Mouse (Mus musculus) forebrain, postnatal 0 days (tissue): ENCODE results near the gene Galnt2. TPM values are rescaled to one million over a fixed set of nuclear protein-coding genes. Genes with fewer than 3 reads are reported as not detected.

Source experiments
- ATAC-seq: fragments of 200-750 bp; cut with Nextera tagmentation; 2 replicates; pipeline ENCODE4 v1.8.0; 2017; ENCODE audit warnings: mild to moderate bottlenecking, moderate library complexity
- DNase-seq: peaks from one replicate; pipeline ENCODE4 v3.0.0-alpha.2; 2015
- H3K27ac ChIP-seq: fragments of 300-500 bp; sonication (generic); 2 replicates; pipeline ENCODE4 v1.5.1; 2014; ENCODE audit warnings: low read depth, mild to moderate bottlenecking, antibody characterized with exemption, low read length, moderate library complexity, mixed read lengths
- H3K27me3 ChIP-seq: fragments of 300-500 bp; sonication (generic); 2 replicates; pipeline ENCODE4 v1.6.1; 2014; ENCODE audit warnings: mild to moderate bottlenecking, low read length, mixed read lengths; ENCODE audit not compliant: insufficient read depth
- H3K36me3 ChIP-seq: fragments of 300-500 bp; sonication (generic); 2 replicates; pipeline ENCODE4 v1.6.1; 2014; ENCODE audit warnings: mild to moderate bottlenecking, moderate library complexity; ENCODE audit not compliant: insufficient read depth
- H3K4me1 ChIP-seq: fragments of 300-500 bp; sonication (generic); 2 replicates; pipeline ENCODE4 v1.6.1; 2014; ENCODE audit warnings: antibody characterized with exemption; ENCODE audit not compliant: insufficient read depth
- H3K4me2 ChIP-seq: fragments of 300-500 bp; sonication (generic); 2 replicates; pipeline ENCODE4 v1.6.1; 2014; ENCODE audit warnings: low read depth, mild to moderate bottlenecking, moderate library complexity
- H3K4me3 ChIP-seq: fragments of 300-500 bp; sonication (generic); 2 replicates; pipeline ENCODE4 v1.5.1; 2014; ENCODE audit warnings: low read depth, low read length, mixed read lengths
- H3K9ac ChIP-seq: fragments of 300-500 bp; sonication (generic); 2 replicates; pipeline ENCODE4 v1.6.1; 2014; ENCODE audit warnings: mild to moderate bottlenecking
- H3K9me3 ChIP-seq: fragments of 300-500 bp; sonication (generic); 2 replicates; pipeline ENCODE4 v1.6.1; 2016; ENCODE audit warnings: low read length
- CTCF ChIP-seq: sonication (generic); IDR thresholded peaks from 2 replicates; pipeline ENCODE4 v1.5.1; 2016; ENCODE audit warnings: antibody characterized with exemption, control low read depth, low read depth
- WGBS: fragments of 180-500 bp; shearing (Covaris S2); extraction: QIAGEN DNeasy Blood & Tissue Kit; methylation state at CpG from one replicate; pipeline ENCODE4 v1.1.7; 2014; 5-methylcytosine and 5-hydroxymethylcytosine counted together
- polyA plus RNA-seq: library from polyadenylated mRNA; unstranded; fragments of >200 nt; fragmentation: Nextera tagmentation; extraction: Ambion mirVana; gene quantifications from 2 replicates; pipeline ENCODE4 v1.2.1, GENCODE M21; 2015
- total RNA-seq: library from RNA; depleted of rRNA; stranded (reverse); fragments of >200 nt; gene quantifications from 2 replicates; pipeline ENCODE4 v1.2.3, GENCODE M21; 2014

Galnt2 gene
- total and polyA plus RNA-seq, 2 experiments from 2014 or later = 55.5 to 63.1 TPM

DNA sequence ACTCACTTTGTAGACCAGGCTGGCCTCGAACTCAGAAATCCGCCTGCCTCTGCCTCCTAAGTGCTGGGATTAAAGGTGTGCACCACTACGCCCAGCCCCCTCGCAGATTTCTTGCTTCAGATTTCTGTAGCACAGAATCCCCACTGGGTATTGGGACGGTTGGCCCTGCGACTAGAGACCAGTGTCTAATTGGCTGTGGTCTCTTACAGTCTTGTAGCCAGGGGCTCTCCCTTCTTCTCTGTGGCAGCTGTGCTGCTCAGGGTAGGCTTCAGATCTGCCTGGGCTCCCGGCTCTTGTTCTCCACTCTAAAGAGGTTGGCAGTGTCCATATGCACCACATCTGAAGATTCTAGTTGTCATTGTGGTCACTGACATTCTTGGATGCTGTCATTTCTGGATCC lies 28.7 kb downstream of the Galnt2 start:
- no peak overlapping the region for H3K27ac ChIP-seq
- TF ChIP-seq CTCF = no peak
- WGBS = 71% methylated on average over 7 of the region's 7 CpGs
- H3K27me3 ChIP-seq = no peaks in the 10 kb centered on the region
- DNase-seq (no peak), ATAC-seq (no peak)
- no peaks in the 10 kb centered on the region for H3K36me3 ChIP-seq
- peaks cover 15% of the 10 kb centered on the region for H3K4me1 ChIP-seq
- no peak overlapping the region for H3K4me3 ChIP-seq
- no peak overlapping the region for H3K4me2 ChIP-seq
- no peaks in the 10 kb centered on the region for H3K9me3 ChIP-seq
- no peak overlapping the region for H3K9ac ChIP-seq

DNA sequence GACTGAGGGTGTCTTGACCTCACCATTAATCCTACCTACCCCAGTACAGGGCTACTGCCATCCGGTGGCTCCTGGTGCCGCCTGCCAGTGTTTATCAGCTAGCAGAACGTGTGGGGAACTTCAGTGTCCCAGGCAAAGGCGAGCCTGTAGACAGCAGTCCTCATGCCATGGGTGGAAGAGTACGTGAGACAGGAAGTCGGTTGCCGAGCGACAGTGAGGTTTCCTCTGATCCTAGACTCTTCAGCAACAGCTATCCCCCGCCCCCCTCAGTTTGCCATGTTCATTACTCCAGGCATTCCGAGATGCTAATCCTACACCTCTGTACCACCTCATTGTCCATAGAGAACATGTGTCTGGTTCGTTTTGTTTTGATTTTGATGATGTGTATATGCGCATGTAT lies 29.2 kb downstream of the Galnt2 start:
- DNase-seq (no peak), ATAC-seq (peak; percentile 28; the same call in 1 of the 2 replicates)
- Histone ChIP-seq H3K9me3 (no peaks in the 10 kb centered on the region), H3K9ac (no peak overlapping the region), H3K36me3 (no peaks in the 10 kb centered on the region), H3K4me3 (no peak overlapping the region), H3K4me1 (peaks cover 15% of the 10 kb centered on the region), H3K4me2 (no peak overlapping the region), H3K27me3 (no peaks in the 10 kb centered on the region), H3K27ac (no peak overlapping the region)
- WGBS = 68% methylated on average over 12 of the region's 12 CpGs
- no peak for TF ChIP-seq CTCF

DNA sequence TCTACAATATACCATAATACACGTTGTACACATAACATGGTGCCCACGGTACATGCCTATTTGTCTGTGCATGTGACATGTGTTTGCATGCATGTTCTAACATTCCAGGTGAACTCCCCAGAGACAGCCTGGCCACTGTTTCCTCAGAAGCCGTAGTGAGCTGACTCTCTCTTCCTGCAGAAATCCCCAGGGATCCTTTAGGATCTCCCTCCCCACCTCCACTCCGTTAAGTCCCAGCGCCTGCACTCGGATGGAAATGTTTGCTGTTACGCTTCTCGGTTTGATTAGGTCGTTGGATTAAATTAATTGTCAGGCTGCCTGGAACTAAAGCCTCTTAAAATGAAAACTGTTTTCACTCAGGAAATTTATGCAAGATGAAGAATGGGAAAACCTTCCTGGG lies 31.9 kb downstream of the Galnt2 start:
- H3K27ac ChIP-seq = no peak overlapping the region
- TF ChIP-seq CTCF = no peak
- H3K4me2 ChIP-seq = no peak overlapping the region
- H3K27me3 ChIP-seq = no peaks in the 10 kb centered on the region
- H3K9me3 ChIP-seq = no peaks in the 10 kb centered on the region
- no peaks in the 10 kb centered on the region for H3K36me3 ChIP-seq
- H3K9ac ChIP-seq = no peak overlapping the region
- no peak overlapping the region for H3K4me3 ChIP-seq
- ATAC-seq (no peak), DNase-seq (no peak)
- whole genome bisulfite sequencing = 39% methylated on average over 9 of the region's 9 CpGs
- H3K4me1 ChIP-seq = no peaks in the 10 kb centered on the region; the same call in 1 of the 2 replicates

DNA sequence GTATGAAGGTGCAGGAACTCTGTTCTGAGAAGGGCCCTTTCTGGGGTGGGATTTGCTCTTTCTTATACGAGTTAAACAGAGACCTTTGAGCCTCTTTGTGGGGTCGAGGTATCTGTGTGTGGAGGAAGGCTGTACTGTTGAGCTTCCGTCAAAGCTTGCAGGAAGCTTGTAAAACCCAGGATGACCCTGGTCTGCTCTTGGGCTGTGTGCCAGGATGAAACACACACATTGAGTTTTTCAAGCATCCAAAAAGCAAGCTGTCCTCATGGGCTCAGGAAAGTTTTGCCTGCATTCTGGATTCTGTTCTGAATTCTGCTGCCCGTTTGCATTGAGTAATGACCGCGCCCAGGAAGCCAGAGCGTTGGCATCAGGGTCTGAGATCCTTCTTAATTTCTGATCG lies 32.8 kb downstream of the Galnt2 start:
- Histone ChIP-seq H3K9me3 (no peaks in the 10 kb centered on the region), H3K4me3 (no peak overlapping the region), H3K27me3 (no peaks in the 10 kb centered on the region), H3K4me2 (no peak overlapping the region), H3K36me3 (no peaks in the 10 kb centered on the region), H3K27ac (no peak overlapping the region), H3K9ac (no peak overlapping the region), H3K4me1 (no peaks in the 10 kb centered on the region)
- DNase-seq (no peak), ATAC-seq (no peak)
- TF ChIP-seq CTCF = no peak
- 80% methylated on average over 8 of the region's 8 CpGs for WGBS

DNA sequence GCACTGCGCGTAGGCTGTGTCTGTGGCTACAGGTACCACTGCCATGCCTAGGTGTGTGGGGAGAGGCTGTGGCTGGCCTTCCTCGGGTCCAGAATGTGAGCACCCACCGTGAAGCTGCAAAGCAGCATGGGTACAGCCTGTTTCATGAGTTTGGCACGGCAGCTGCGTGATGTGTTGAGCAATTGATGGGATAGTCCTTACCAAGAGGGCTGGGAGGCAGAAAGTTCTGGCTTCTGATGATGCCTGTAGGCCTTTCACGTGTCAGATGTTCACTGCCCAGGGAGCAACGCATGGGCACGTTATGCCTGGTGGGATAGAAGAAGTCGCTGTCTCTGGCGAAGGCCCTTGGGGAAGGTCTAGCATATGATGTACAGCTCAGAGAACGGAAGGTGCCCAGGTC lies 33.5 kb downstream of the Galnt2 start:
- Histone ChIP-seq H3K9ac (no peak overlapping the region), H3K27me3 (no peaks in the 10 kb centered on the region), H3K4me2 (no peak overlapping the region), H3K4me3 (no peak overlapping the region), H3K9me3 (no peaks in the 10 kb centered on the region), H3K27ac (no peak overlapping the region), H3K36me3 (no peaks in the 10 kb centered on the region), H3K4me1 (no peaks in the 10 kb centered on the region)
- DNase-seq = no peak
- 91% methylated on average over 12 of the region's 12 CpGs for WGBS
- no peak for TF ChIP-seq CTCF
- ATAC-seq = no peak

DNA sequence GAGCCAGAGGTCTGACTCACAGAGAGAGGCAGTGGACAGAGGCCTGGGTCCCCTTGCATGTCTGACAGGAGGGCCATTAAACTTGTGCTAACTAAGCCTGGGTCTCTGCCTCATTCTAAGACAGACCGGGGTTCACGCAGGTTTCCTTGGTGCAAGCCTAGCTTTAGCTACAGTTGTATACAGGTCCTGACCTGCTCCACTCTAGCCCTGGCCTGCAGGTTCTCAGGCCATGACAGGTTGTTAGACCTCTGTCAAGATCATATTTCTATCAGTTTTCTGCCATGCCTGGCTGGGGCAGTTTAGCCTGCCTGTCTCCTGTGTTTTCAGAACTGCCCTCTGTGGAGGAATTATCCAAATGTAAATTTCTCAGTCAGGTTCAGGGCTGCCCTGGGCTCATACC lies 33.9 kb downstream of the Galnt2 start:
- no peak for ATAC-seq
- Histone ChIP-seq H3K36me3 (no peaks in the 10 kb centered on the region), H3K4me2 (no peak overlapping the region), H3K9me3 (no peaks in the 10 kb centered on the region), H3K27ac (no peak overlapping the region), H3K27me3 (no peaks in the 10 kb centered on the region), H3K4me3 (no peak overlapping the region), H3K9ac (no peak overlapping the region), H3K4me1 (no peaks in the 10 kb centered on the region)
- no peak for DNase-seq
- TF ChIP-seq CTCF = no peak
- WGBS = 100% methylated on average over 2 of the region's 2 CpGs

DNA sequence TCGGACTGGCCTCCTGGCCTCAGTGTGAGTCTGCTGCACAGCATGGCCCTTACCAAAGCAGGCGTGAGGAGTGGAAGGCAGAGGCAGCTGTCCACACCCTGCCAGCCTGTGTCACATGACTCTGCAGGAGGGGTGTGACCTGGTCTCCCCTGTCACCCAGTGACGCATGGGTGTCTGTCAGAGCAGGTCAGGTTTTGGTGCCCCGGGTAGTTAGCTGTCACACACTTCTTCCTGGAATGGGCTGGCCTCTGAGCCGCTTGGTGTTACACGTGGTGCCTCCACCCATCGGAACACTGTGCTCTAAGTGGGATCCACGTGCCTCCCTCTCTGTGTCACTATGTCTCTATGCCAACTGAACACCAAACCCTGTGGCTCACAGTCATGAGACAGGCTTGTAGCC lies 34.6 kb downstream of the Galnt2 start:
- Histone ChIP-seq H3K27ac (no peak overlapping the region), H3K4me3 (no peak overlapping the region), H3K9ac (no peak overlapping the region), H3K9me3 (no peaks in the 10 kb centered on the region), H3K4me1 (no peaks in the 10 kb centered on the region), H3K36me3 (no peaks in the 10 kb centered on the region), H3K4me2 (no peak overlapping the region), H3K27me3 (no peaks in the 10 kb centered on the region)
- ATAC-seq (no peak), DNase-seq (no peak)
- TF ChIP-seq CTCF = no peak
- 83% methylated on average over 8 of the region's 8 CpGs for WGBS

DNA sequence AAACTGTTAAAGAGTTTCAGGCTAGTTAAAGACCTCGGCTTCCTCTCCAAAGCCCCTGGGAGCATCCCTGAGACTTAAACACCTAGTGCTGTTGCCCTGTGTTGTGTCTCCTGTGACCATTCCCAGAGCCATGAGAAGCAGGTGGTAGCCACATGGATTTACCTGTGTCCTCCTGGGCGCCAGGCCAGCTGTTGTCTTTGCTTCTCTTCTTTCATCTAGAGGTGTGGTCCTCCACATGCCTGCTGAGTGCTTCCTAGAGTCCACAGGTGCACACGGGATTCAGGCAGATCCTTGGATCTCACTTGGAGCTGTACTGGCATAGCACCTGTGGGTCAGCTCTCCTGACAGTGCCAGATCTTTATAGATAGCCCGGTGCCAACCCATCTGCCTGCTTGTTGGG lies 36.0 kb downstream of the Galnt2 start:
- no peak for DNase-seq
- Histone ChIP-seq H3K27me3 (no peaks in the 10 kb centered on the region), H3K4me2 (no peak overlapping the region), H3K27ac (no peak overlapping the region), H3K4me1 (no peaks in the 10 kb centered on the region), H3K9me3 (no peaks in the 10 kb centered on the region), H3K9ac (no peak overlapping the region), H3K36me3 (no peaks in the 10 kb centered on the region), H3K4me3 (no peak overlapping the region)
- TF ChIP-seq CTCF = no peak
- no peak for ATAC-seq
- 90% methylated on average over 4 of the region's 4 CpGs for WGBS
